Comparison of ENCODE assay signal across 8 mouse cellular contexts in the genomic region with DNA sequence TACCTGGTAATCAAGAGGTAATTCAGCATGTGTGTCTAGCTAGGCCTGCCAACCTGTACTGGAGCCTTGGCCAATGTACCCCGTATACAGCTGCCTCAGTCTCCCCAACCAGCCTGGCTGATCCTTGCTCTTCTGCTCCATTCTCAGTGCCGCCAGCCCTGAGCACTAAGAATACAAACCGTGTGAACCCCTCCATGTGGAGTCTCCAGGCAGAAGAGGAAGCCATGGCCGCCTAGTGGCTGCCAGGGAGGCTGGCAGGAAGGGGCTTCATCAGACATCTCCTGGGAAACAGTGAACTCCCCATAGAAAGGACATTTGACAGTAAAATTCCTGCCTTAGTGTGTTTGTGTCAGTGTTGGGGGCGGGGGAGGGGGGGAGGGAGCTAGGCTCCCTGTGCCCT. TPM values are rescaled to one million over a fixed set of nuclear protein-coding genes. Genes with fewer than 3 reads are reported as not detected.
DNase-seq lines count a peak whose midpoint lies in the region; ATAC-seq and TF ChIP-seq lines count a peak whose summit lies in the region.

No protein-coding gene starts in this region.

- in situ Hi-C loops in Patski (cut with MboI; ENCODE audit: low pct_unique_long_range_greater_than_20kb): no loop called here

- peaks cover 50% of the 10 kb centered on the region for H3K4me1 ChIP-seq in forebrain, embryonic 12.5 days
- H3K4me1 ChIP-seq in neural tube, embryonic 11.5 days (ENCODE audit: control insufficient read depth, insufficient read depth, low read length): peaks cover 19% of the 10 kb centered on the region

- H3K9ac ChIP-seq in forebrain, embryonic 12.5 days: peak overlapping the region; percentile 25; the same call in 1 of the 2 replicates
- no peak overlapping the region for H3K9ac ChIP-seq in neural tube, embryonic 11.5 days (ENCODE audit: low read length)

- no peak overlapping the region for H3K4me3 ChIP-seq in forebrain, embryonic 12.5 days (replicated peaks)
- H3K4me3 ChIP-seq in neural tube, embryonic 11.5 days (ENCODE audit: low read depth, low read length): no peak overlapping the region

- WGBS in forebrain, embryonic 12.5 days: 3% methylated on average over 5 of the region's 5 CpGs
- WGBS in neural tube, embryonic 11.5 days: 5% methylated on average over 5 of the region's 5 CpGs

- no peak overlapping the region for H3K27ac ChIP-seq in forebrain, embryonic 12.5 days
- no peak overlapping the region for H3K27ac ChIP-seq in neural tube, embryonic 11.5 days (ENCODE audit: low read depth, low read length)

- no peak for ATAC-seq in Patski
- ATAC-seq in forebrain, embryonic 12.5 days (ENCODE audit: low FRiP score): no peak; the same call in 1 of the 2 replicates
- ATAC-seq in neural tube, embryonic 11.5 days (ENCODE audit: insufficient read depth, low FRiP score, low TSS enrichment): 0 out of 2 replicates have a peak, but pooled peaks have one; percentile 7

- POLR2A ChIA-PET in Patski (lab: Charles Lee): interaction anchor here (0.7 kb wide), 1 partner anchor 18 kb away, joined by 5 read pairs; no protein-coding TSS in a partner anchor

- CTCF ChIA-PET in Patski (lab: Charles Lee): interaction anchor here (1.0 kb wide), 1 partner anchor 48 kb away, joined by 3 read pairs; no protein-coding TSS in a partner anchor

- H3K27me3 ChIP-seq in Patski: no peaks in the 10 kb centered on the region
- peaks cover 53% of the 10 kb centered on the region for H3K27me3 ChIP-seq in forebrain, embryonic 12.5 days
- H3K27me3 ChIP-seq in neural tube, embryonic 11.5 days (ENCODE audit: control insufficient read depth, insufficient read depth, low read length): peaks cover 25% of the 10 kb centered on the region

- H3K4me2 ChIP-seq in forebrain, embryonic 12.5 days: no peak overlapping the region
- no peak overlapping the region for H3K4me2 ChIP-seq in neural tube, embryonic 11.5 days (ENCODE audit: low read depth)

- no peaks in the 10 kb centered on the region for H3K9me3 ChIP-seq in forebrain, embryonic 12.5 days
- no peaks in the 10 kb centered on the region for H3K9me3 ChIP-seq in neural tube, embryonic 11.5 days (ENCODE audit: control insufficient read depth, low read length)

- peak; percentile 57 for DNase-seq in layer of hippocampus, adult 11-12 months (ENCODE audit: low spot score)
- no peak for DNase-seq in layer of hippocampus, adult 9-10 months (ENCODE audit: low spot score)
- DNase-seq in Patski (ENCODE audit: low read depth, low spot score): no peak
- DNase-seq in layer of hippocampus, postnatal 36 days: peak; percentile 49 to 63
- DNase-seq in neural tube, embryonic 11.5 days (ENCODE audit: low spot score): peak; percentile 71
- DNase-seq in adrenal gland, adult 2 months: no peak
- DNase-seq in ovary, adult 18-20 months (ENCODE audit: low spot score): no peak

- TF ChIP-seq CTCF in Patski (IDR thresholded peaks at IDR 0.05): peak; percentile 72

- H3K36me3 ChIP-seq in forebrain, embryonic 12.5 days (replicated peaks): no peaks in the 10 kb centered on the region
- no peaks in the 10 kb centered on the region for H3K36me3 ChIP-seq in neural tube, embryonic 11.5 days (ENCODE audit: control insufficient read depth, insufficient read depth, low read length)

RNA-seq across cellular contexts. Expression of gene Neurod2, which starts 33.2 kb away (rescaled TPM):
- polyA plus RNA-seq in Patski (2021): not detected
- polyA plus RNA-seq in forebrain, embryonic 12.5 days (2016; fragmentation: Nextera tagmentation; extraction: Ambion mirVana): 19.9 and 20.5 TPM in 2 replicates
- total RNA-seq in layer of hippocampus, postnatal 36 days (2021): 100 to 1,000 TPM; 156 to 162 TPM
- polyA plus RNA-seq in neural tube, embryonic 11.5 days (2014; fragmentation: Nextera tagmentation; extraction: Ambion mirVana): 1.2 TPM in 2 replicates
- not detected for total RNA-seq in adrenal gland, adult 2 months (2021)
- not detected in 2 replicates for polyA plus RNA-seq in adrenal gland, adult 2 months (2012; rRNA removed)

RNA-seq across cellular contexts. Expression of gene Ppp1r1b, which starts 51.9 kb away (rescaled TPM):
- 19.2 TPM for polyA plus RNA-seq in Patski (2021)
- 3.0 and 3.1 TPM in 2 replicates for polyA plus RNA-seq in forebrain, embryonic 12.5 days (2016; fragmentation: Nextera tagmentation; extraction: Ambion mirVana)
- 10 to 100 TPM; 48.8 to 50.8 TPM for total RNA-seq in layer of hippocampus, postnatal 36 days (2021)
- polyA plus RNA-seq in neural tube, embryonic 11.5 days (2014; fragmentation: Nextera tagmentation; extraction: Ambion mirVana): 0.15 TPM in 1 of 2 replicates, not detected in the other
- under 1 TPM; 0.17 to 0.55 TPM for total RNA-seq in adrenal gland, adult 2 months (2021)
- polyA plus RNA-seq in adrenal gland, adult 2 months (2012; rRNA removed): 0.22 and 0.37 TPM in 2 replicates

Comparison
In these comparisons a context has a peak if more than half of its experiments do, and no peak if none do; other contexts are left out.
1. DNase-seq: peak in layer of hippocampus, adult 11-12 months (single experiment), layer of hippocampus, postnatal 36 days (2 of 2) and neural tube, embryonic 11.5 days (single experiment); none in layer of hippocampus, adult 9-10 months (single experiment), Patski (single experiment), adrenal gland, adult 2 months (single experiment) and ovary, adult 18-20 months (single experiment).